Mouse (Mus musculus) hindbrain, embryonic 14.5 days (tissue): ENCODE results near the gene Actr2. TPM values are rescaled to one million over a fixed set of nuclear protein-coding genes. Genes with fewer than 3 reads are reported as not detected.
"Not testable (repeated sequence)": the region's sequence is repeated elsewhere in the genome, so short reads cannot be mapped to it uniquely, and the experiment has no call there.

ENCODE experiments used
- ATAC-seq: fragments of 200-750 bp; cut with Nextera tagmentation; 2 replicates; pipeline ENCODE4 v1.8.0; 2017; ENCODE audit warnings: moderate number of reproducible peaks, mild to moderate bottlenecking, moderate TSS enrichment, moderate library complexity; ENCODE audit not compliant: low FRiP score
- DNase-seq: peaks from one replicate; pipeline ENCODE4 v3.0.0-alpha.2; 2015; ENCODE audit warnings: low spot score
- H3K27ac ChIP-seq: fragments of 300-500 bp; sonication (generic); 2 replicates; pipeline ENCODE4 v1.5.1; 2014; ENCODE audit warnings: mild to moderate bottlenecking, moderate library complexity
- H3K27me3 ChIP-seq: fragments of 300-500 bp; sonication (generic); 2 replicates; pipeline ENCODE4 v1.6.1; 2014; ENCODE audit warnings: mild to moderate bottlenecking, low read length, mixed read lengths; ENCODE audit not compliant: control insufficient read depth, insufficient read depth
- H3K36me3 ChIP-seq: fragments of 300-500 bp; sonication (generic); replicated peaks from 2 replicates; pipeline ENCODE4 v1.6.1; 2014; ENCODE audit not compliant: control insufficient read depth, insufficient read depth
- H3K4me1 ChIP-seq: fragments of 300-500 bp; sonication (generic); replicated peaks from 2 replicates; pipeline ENCODE4 v1.6.1; 2014; ENCODE audit warnings: antibody characterized with exemption, low read length, mixed read lengths; ENCODE audit not compliant: control insufficient read depth, insufficient read depth
- H3K4me2 ChIP-seq: fragments of 300-500 bp; sonication (generic); replicated peaks from 2 replicates; pipeline ENCODE4 v1.6.1; 2014; ENCODE audit warnings: mild to moderate bottlenecking, moderate library complexity
- H3K4me3 ChIP-seq: fragments of 300-500 bp; sonication (generic); replicated peaks from 2 replicates; pipeline ENCODE4 v1.5.1; 2014; ENCODE audit warnings: mild to moderate bottlenecking, low read length
- H3K9ac ChIP-seq: fragments of 300-500 bp; sonication (generic); 2 replicates; pipeline ENCODE4 v1.6.1; 2014
- H3K9me3 ChIP-seq: fragments of 300-500 bp; sonication (generic); 2 replicates; pipeline ENCODE4 v1.6.1; 2016; ENCODE audit warnings: low read length; ENCODE audit not compliant: control insufficient read depth
- WGBS: fragments of 180-500 bp; shearing (Covaris S2); extraction: QIAGEN DNeasy Blood & Tissue Kit; methylation state at CpG from one replicate; pipeline ENCODE4 v1.1.7; 2014; 5-methylcytosine and 5-hydroxymethylcytosine counted together
- polyA plus RNA-seq: library from polyadenylated mRNA; unstranded; fragments of >200 nt; fragmentation: Nextera tagmentation; extraction: Ambion mirVana; gene quantifications from 2 replicates; pipeline ENCODE4 v1.2.1, GENCODE M21; 2014

The Actr2 gene
- 96.8 and 99.6 TPM in 2 replicates for polyA plus RNA-seq

- under 1% methylated on average over 31 of the region's 57 CpGs for WGBS
- H3K9me3 ChIP-seq = no peaks in the 10 kb centered on the region
- peak; percentile 99 for ATAC-seq
Observed at GRCm38 (mm10) chr11:20112741-20113480, at the start of gene Actr2. Gene Actr2, minus strand, starts transcription at chr11:20112913.

GRCm38 (mm10) chr11:20158879-20159278 lies 46.2 kb upstream of the Actr2 start:
- Histone ChIP-seq H3K9ac (no peak overlapping the region), H3K4me1 (no peaks in the 10 kb centered on the region), H3K4me3 (no peak overlapping the region), H3K4me2 (no peak overlapping the region), H3K9me3 (0 out of 2 replicates have a peak, but pooled peaks cover 1% of the 10 kb centered on the region), H3K36me3 (no peaks in the 10 kb centered on the region), H3K27me3 (no peaks in the 10 kb centered on the region), H3K27ac (no peak overlapping the region)
- DNase-seq (no peak), ATAC-seq (no peak)

More at GRCm38 (mm10) chr11:20112741-20113480, at the start of gene Actr2:
- Histone ChIP-seq H3K9ac (peak within 1 kb of the TSS; percentile 95), H3K27ac (peak within 1 kb of the TSS; percentile 93), H3K27me3 (no peaks in the 10 kb centered on the region), H3K4me1 (peaks cover 18% of the 10 kb centered on the region), H3K4me2 (peak within 1 kb of the TSS; percentile 91), H3K4me3 (peak within 1 kb of the TSS; percentile 93), H3K36me3 (0 out of 2 replicates have a peak, but pooled peaks cover 5% of the 10 kb centered on the region)
- DNase-seq = peak; percentile 94

GRCm38 (mm10) chr11:20153542-20153941 lies 40.8 kb upstream of the Actr2 start:
- H3K36me3 ChIP-seq, H3K9me3 ChIP-seq, H3K27ac ChIP-seq, H3K9ac ChIP-seq, H3K4me1 ChIP-seq, H3K4me2 ChIP-seq, ATAC-seq, DNase-seq, H3K4me3 ChIP-seq, H3K27me3 ChIP-seq: not testable (repeated sequence)
- 95% methylated on average over 5 of the region's 5 CpGs for WGBS

- Histone ChIP-seq H3K4me3 (no peak overlapping the region), H3K27me3 (no peaks in the 10 kb centered on the region), H3K9me3 (no peaks in the 10 kb centered on the region), H3K4me1 (no peaks in the 10 kb centered on the region), H3K4me2 (no peak overlapping the region), H3K36me3 (no peaks in the 10 kb centered on the region), H3K9ac (no peak overlapping the region), H3K27ac (no peak overlapping the region)
- ATAC-seq = no peak
- no peak for DNase-seq
- WGBS = 91% methylated on average over 4 of the region's 4 CpGs
Observed at GRCm38 (mm10) chr11:20152107-20152901, 39.6 kb upstream of the Actr2 start.

- no peaks in the 10 kb centered on the region for H3K27me3 ChIP-seq
- no peaks in the 10 kb centered on the region for H3K36me3 ChIP-seq
- ATAC-seq (no peak), DNase-seq (no peak)
- H3K9ac ChIP-seq = no peak overlapping the region
- no peak overlapping the region for H3K4me3 ChIP-seq
- no peaks in the 10 kb centered on the region for H3K4me1 ChIP-seq
- H3K4me2 ChIP-seq = no peak overlapping the region
- H3K9me3 ChIP-seq = no peaks in the 10 kb centered on the region
- 91% methylated on average over 5 of the region's 5 CpGs for WGBS
- H3K27ac ChIP-seq = no peak overlapping the region
Observed at GRCm38 (mm10) chr11:20151290-20151689, 38.6 kb upstream of the Actr2 start.

GRCm38 (mm10) chr11:20149936-20150335 lies 37.2 kb upstream of the Actr2 start:
- Histone ChIP-seq H3K4me1 (no peaks in the 10 kb centered on the region), H3K27me3 (no peaks in the 10 kb centered on the region), H3K9me3 (no peaks in the 10 kb centered on the region), H3K36me3 (no peaks in the 10 kb centered on the region), H3K27ac (no peak overlapping the region), H3K9ac (no peak overlapping the region), H3K4me2 (no peak overlapping the region), H3K4me3 (no peak overlapping the region)
- WGBS = 95% methylated on average over 3 of the region's 3 CpGs
- ATAC-seq = no peak
- no peak for DNase-seq

GRCm38 (mm10) chr11:20145383-20145782 lies 32.7 kb upstream of the Actr2 start:
- H3K4me2 ChIP-seq = no peak overlapping the region
- no peaks in the 10 kb centered on the region for H3K27me3 ChIP-seq
- ATAC-seq (no peak), DNase-seq (no peak)
- no peaks in the 10 kb centered on the region for H3K4me1 ChIP-seq
- H3K27ac ChIP-seq = no peak overlapping the region
- WGBS = 28% methylated on average over 9 of the region's 9 CpGs
- H3K9ac ChIP-seq = no peak overlapping the region
- H3K9me3 ChIP-seq = no peaks in the 10 kb centered on the region
- no peaks in the 10 kb centered on the region for H3K36me3 ChIP-seq
- H3K4me3 ChIP-seq = no peak overlapping the region

GRCm38 (mm10) chr11:20144536-20145263 lies 32.0 kb upstream of the Actr2 start:
- H3K4me1 ChIP-seq = no peaks in the 10 kb centered on the region
- no peaks in the 10 kb centered on the region for H3K27me3 ChIP-seq
- ATAC-seq (no peak), DNase-seq (no peak)
- no peak overlapping the region for H3K4me3 ChIP-seq
- H3K4me2 ChIP-seq = no peak overlapping the region
- no peaks in the 10 kb centered on the region for H3K9me3 ChIP-seq
- H3K9ac ChIP-seq = no peak overlapping the region
- no peak overlapping the region for H3K27ac ChIP-seq
- H3K36me3 ChIP-seq = no peaks in the 10 kb centered on the region
- WGBS = 84% methylated on average over 9 of the region's 9 CpGs

GRCm38 (mm10) chr11:20143687-20144086 lies 31.0 kb upstream of the Actr2 start:
- not testable (repeated sequence) for ATAC-seq, DNase-seq, H3K4me1 ChIP-seq, H3K4me3 ChIP-seq, H3K36me3 ChIP-seq, H3K27ac ChIP-seq, H3K4me2 ChIP-seq, H3K9ac ChIP-seq, H3K27me3 ChIP-seq, H3K9me3 ChIP-seq
- WGBS = 99% methylated on average over 4 of the region's 4 CpGs
